Mouse (Mus musculus) gastrocnemius, postnatal 10 days (tissue): ENCODE measurements around the gene Stradb. TPM values are rescaled to one million over a fixed set of nuclear protein-coding genes. Genes with fewer than 3 reads are reported as not detected.
"Not testable (repeated sequence)": the region's sequence is repeated elsewhere in the genome, so short reads cannot be mapped to it uniquely, and the experiment has no call there.

ENCODE experiments used
- DNase-seq: peaks from one replicate; pipeline ENCODE4 v3.0.0; 2021; ENCODE audit warnings: mixed read lengths
- long read RNA-seq, 2 experiments: library from polyadenylated mRNA; stranded (forward); transcript quantifications; one replicate each; pipeline ENCODE4 v2.0.0; 2021
- total RNA-seq, 2 experiments: library from RNA; stranded (reverse); gene quantifications; 2 replicates each; pipeline ENCODE4 v1.2.3; 2021

The Stradb gene
- total RNA-seq = 10 to 100 TPM; 78.8 to 86.3 TPM
- long read RNA-seq, experiment 1, transcript Stradb-201 (12 exons, 2,960 nt) = major isoform, 88 of 99 reads
- long read RNA-seq, experiment 1, partial matches to known transcripts = 2 of 99 reads
- long read RNA-seq, experiment 1, other reads (novel, unspliced or antisense) = 7 of 99 reads
- long read RNA-seq, experiment 2, transcript Stradb-201 (12 exons, 2,960 nt) = major isoform, 114 of 131 reads
- long read RNA-seq, experiment 2, partial matches to known transcripts = 2 of 131 reads
- long read RNA-seq, experiment 2, other reads (novel, unspliced or antisense) = 10 of 131 reads

DNA sequence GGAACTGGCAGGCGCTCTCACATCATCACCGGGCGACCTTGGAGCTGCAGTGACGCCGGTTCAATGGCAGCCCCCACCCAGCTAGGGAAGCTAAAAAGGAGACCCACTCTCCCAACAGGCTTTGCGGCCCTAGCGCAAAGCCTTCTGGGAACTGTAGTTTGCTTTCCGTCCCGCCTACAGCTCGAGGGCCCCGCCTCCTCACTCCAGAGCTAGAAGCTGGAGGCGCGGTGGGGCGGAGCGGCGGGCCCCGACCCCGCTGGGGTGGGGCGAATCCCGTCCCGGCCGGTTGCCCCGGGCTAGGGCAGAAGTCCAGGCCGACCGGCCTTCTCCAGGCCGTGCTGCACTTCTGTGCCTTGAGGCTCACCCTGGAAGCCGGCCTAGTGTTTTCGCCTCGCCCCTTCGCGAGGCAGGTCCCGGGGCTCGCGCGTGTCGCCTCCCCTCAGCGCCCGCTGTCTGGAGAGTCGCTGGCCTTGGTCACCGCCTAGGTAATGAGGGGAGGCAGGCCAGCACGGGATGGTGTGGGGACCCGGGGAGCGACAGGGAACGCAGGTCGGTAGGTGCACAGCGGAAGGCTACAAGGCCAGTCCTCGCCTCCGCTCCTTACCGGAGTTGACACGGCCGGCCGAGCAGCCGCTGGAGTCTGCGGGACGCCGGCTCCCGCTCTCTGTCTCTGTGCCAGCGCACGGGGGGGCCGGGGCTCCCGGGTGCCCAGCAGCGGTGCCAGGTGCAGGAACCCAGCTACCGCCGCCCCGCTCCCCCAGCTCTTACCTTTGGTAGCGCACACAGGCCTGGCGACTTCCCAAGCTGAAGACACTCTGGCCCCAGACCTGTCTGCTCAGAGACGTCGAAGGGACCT lies at the start of gene Stradb, which contains the start of gene Trak2:
Gene Stradb (plus strand): TSS at position 157 of the 856 bp plus-strand sequence.
Gene Trak2 (minus strand): TSS at position 65 of the 856 bp plus-strand sequence.
- DNase-seq = peak; percentile 91

GRCm38 (mm10) chr1:58926664-58927063 lies 46.7 kb upstream of the Stradb start:
- DNase-seq = no peak

DNA sequence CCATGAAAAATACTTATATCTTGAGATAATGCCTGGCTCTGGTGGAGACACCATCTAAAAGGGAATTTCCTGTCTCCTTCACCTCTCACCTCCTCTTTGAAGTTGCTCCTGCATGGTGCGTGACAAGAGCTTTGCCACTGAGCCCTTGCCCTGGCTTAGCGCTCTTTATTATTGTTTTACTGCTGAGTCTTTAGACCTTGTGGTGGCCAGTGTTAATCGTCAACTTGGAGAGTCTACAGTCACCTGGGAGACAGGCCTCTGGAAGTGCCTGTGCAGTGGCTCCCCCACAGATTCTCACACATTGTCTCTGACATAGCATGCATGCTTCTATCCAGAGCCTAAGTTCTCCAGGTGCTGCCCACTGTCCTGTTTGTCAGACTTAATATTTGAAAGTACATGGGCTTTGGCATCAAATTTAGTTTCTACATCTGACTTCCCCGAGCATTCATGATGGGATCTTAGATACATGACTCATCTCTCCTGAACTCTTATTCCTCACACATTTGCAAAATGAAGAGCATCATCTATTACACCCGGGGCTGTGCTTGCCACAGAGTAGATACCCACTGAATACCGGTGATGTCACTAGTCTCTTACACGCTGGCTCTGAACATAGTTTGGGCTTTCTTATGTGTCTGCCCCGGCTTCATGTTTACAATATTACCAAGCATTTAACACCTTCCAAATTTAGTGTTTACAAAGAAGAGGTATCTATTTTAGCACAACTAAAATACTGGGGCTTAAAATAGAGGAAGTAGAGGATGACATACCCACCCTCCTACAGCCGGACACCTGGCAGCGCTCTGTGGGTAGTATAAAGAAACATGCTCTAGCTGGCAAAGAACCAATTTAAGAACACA lies 36.3 kb upstream of the Stradb start:
- DNase-seq = no peak

DNA sequence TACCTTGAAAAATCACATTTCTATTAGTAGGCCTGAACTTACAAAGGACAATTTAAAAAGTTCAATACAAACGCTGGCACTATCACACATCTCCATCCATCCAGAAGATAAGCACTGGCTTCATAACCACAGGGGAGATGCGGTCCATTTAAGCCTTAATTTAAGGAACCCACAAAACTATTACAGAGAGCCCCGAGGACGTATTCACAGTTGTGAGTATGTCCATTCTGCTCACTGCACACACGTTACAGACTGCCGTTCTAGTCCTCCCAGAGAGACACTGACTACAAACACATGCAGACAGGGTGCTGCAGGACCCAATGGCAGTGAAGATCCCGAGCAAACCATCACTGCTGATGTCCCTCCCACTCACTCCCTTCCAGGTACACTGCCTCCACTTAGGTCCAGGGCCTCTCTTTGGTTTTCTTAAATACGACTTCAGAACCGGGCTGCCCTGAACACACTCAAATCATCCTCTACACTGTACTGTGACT lies 35.7 kb upstream of the Stradb start:
- DNase-seq = no peak

DNA sequence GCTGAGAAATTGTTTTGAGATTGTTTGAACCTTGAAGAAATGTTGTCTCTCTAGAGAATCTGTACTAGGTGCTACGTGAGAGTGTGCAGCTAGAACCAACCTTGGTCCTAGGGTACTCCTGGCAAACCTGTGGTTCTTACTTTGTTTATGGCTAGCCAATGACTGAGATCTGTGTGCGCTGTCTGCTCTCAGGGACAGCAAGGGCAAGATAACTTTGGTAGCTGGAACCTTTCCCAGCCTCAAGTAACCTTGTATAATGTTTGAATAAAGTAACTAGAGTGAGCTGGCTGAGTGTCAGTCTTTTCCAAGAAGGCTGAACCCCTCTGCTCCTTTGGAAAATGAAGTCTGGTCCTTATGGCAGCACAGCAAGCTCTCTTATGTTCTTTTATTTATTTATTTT lies 27.8 kb upstream of the Stradb start:
- DNase-seq = no peak

- no peak for DNase-seq
These were observed 27.2 kb upstream of the Stradb start for GRCm38 (mm10) chr1:58945960-58946670.

DNA sequence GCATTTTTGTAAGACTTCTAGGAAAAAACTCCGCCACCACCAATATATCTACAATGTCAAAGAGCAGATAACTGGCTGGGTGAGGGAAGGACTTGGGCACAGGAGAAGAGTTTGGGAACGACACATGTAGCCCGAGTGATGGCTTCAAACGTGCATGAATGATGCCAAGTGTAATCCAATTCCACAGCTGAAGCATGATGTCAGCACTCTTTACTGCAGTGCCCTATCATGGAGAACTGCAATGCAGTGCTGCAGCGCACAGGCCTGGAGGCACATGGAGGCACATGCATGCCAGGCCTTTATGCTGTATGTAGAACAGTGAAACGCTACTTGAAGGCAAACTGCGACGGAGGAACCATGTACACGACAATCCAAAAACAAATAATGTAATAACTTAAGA lies 26.6 kb upstream of the Stradb start:
- no peak for DNase-seq

DNA sequence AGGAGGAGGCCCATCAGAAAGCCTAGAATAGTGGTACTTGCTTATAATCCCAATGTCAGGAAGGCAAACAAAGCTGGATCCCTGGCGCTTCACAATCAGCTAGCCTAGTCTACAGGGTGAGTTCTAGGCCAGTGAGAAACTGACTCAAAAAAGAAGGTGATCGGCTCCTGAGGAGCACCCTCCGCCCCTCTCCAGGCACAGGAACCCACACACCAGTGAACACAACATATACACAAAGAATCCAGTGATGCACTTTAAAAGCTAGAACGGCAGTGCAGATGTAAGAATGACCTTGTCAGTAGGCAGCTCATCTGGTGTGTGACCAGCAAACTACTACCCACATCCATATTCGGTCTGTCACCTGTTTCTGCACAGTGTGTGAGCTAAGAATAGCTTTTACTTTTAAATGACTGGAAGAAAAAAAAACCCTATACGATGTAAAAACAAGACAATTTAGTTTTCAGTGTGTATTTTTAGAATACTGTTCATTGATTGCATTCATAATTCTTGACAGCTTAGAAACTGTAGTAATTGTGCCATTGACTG lies 23.7 kb upstream of the Stradb start:
- DNase-seq = no peak

DNA sequence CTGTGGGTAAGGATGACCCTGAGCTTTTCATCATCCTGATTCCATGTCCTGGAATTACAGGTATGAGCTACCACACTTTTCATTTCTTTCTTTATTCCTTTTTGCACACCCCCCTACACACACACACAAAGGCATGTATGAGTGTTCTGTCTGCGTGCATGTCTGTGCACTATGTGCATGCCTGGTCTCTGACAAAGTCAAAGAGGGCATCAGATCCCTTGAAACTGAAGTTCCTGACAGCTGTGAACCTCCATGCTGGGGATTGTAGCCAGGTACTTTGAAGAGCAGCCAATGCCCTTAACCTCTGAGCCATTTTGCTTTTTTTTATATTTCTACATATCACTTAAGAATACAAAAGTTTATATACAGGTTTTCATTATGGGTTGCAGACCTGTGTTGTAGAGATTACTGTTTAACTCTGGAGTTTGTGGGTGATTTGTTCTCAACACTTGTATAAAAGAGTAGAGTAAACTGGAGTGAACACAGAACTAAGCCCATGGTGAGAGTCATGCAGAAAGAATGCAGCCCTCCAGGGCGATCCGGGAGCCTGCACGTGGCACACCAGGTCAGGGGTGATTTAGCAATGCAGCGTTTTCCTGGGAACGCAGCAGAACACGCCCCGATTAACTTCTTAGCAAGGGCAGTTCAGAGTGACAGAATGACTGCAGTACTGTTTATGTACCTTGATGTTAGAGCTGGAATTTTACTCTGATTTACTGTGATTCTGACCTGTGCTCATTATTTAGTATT lies 22.2 kb upstream of the Stradb start:
- DNase-seq = no peak

- no peak for DNase-seq
These were observed 21.5 kb upstream of the Stradb start for GRCm38 (mm10) chr1:58951841-58952240.

GRCm38 (mm10) chr1:58952526-58952925 lies 20.8 kb upstream of the Stradb start:
- DNase-seq = no peak

GRCm38 (mm10) chr1:58952997-58953396 lies 20.3 kb upstream of the Stradb start:
- DNase-seq = no peak

- DNase-seq = no peak
These were observed 19.5 kb upstream of the Stradb start for GRCm38 (mm10) chr1:58953686-58954434.

DNA sequence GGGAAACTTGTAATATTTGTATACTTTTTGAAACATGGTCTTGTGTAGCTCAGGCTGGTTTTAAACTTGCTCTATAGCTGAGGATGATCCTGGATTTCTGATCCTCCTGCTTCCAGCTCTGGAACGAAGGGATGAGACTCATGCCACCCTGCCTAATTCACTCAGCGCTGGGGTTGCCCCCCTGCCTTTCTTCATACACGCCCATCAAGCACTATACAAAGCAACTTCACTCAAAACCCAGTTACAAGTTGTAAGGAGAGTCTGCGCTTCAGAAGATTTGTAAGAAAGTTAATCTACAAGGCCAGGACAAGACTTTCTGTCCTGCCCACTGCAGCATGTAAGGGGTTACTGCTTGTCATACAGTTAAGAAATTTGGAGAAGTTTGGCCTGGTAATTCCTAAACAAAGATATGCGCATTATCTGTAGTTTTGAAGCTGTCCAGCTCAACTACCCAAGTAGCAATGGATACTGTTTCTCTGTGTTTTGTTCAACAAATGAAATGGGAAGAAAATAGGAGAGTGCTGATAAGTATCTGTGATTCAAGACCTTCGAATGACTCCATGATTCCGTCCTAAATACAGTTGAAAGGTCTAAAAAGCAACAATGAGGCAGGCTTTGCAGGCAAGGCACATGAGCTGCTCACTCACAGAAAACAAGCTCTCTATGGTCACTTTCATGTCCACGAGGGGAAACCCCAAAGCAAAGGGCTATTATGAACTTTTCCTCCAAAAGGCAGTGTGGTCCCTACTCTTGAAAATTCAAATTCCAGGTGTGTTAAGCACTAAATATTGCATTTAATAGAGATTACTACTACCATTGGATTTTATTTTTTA lies 18.5 kb upstream of the Stradb start:
- DNase-seq = no peak

GRCm38 (mm10) chr1:58955716-58956115 lies 17.6 kb upstream of the Stradb start:
- DNase-seq = no peak

GRCm38 (mm10) chr1:58956229-58956628 lies 17.1 kb upstream of the Stradb start:
- no peak for DNase-seq

DNA sequence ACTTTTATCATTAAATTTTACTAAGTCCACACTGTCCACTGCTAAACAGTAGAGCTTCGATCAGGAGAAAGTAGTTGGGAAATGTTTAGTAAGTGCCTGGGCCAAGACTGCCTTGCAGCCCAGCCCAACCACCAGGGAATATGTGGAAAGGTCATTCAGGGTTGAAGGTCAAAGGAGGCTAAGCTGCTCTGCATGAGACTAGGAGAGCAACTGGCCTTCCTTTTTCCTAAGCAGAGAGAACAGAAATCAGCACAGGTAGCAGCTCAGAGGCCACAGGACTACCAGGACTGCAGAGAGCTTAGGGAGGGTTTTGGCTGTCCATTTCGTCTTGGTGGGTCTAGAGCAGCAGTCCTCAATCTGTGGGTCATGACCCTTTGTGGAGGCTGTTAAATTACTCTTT lies 15.4 kb upstream of the Stradb start:
- no peak for DNase-seq

DNA sequence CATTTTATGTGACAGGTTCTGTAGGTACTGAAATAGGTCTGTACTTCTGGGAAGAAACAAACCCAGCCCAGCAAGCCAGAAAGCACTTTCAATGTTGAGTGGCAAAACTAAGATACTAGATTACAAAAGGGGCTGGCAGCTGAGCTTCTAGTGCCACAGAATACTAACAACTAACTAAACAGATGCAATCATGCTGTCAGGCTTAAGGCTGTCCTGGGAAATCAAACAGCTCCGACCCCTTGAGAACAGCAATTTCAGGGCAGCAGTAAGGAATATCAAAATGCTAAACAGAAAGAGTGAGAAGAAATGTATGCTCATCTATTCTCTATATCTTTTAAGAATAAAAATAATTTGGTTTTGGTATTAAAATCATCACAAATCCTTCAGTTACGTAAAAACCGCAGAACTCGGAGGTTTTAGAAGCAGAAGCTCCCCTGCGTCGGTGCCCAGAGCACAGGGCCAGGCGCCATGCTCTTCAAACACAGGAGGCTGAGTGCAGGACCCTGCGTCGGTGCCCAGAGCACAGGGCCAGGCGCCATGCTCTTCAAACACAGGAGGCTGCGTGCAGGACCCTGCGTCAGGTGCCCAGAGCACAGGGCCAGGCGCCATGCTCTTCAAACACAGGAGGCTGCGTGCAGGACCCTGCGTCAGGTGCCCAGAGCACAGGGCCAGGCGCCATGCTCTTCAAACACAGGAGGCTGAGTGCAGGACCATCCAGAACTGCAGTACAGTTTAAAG lies 14.4 kb upstream of the Stradb start:
- not testable (repeated sequence) for DNase-seq
